Mouse (Mus musculus): ENCODE data around the gene Sparc.

The Sparc gene

DNA sequence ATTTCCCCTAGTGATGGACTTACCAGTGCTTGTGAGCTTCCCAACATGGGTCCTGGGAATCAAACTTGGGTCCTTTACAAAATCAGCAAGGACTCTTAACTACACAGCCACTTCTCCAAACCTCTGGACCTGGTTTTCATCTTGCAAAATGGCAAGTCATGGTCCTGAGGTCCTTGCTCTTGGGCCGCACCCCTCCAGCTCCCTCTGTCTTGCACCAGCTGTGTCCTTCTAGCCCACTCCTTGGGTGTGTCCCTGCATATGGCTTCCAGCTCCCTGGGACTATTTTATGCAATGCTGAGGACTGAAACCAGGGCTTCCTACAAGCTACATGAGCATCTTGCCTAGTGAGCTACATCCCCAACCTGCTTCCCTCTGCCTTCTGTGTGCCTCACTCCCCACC lies at the start of gene Sparc:
Gene Sparc (minus strand): TSS at position 206 of the 400 bp plus-strand sequence.
- DNase-seq (ENCODE audit: low spot score) = no peak

DNA sequence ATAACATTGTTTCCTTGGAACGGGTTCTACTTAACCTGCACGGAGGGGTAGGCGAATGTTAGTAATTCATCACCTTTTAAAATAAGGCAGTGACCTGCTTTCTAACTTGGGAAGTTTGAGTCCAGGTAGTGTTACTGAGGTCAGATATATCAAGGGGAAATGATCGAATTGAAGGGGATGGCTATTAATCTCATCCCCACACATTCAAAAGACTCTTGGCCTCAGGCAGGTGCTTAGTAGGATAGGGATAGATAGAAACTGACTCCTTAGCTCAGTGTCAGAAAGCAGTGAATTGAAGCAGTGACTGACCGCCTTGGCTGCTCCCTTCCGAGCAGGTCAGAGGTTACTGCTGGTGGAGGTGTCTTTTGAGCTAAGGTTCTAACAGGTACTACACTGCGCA lies 48.5 kb upstream of the Sparc start:
- DNase-seq (ENCODE audit: low spot score) = no peak

DNA sequence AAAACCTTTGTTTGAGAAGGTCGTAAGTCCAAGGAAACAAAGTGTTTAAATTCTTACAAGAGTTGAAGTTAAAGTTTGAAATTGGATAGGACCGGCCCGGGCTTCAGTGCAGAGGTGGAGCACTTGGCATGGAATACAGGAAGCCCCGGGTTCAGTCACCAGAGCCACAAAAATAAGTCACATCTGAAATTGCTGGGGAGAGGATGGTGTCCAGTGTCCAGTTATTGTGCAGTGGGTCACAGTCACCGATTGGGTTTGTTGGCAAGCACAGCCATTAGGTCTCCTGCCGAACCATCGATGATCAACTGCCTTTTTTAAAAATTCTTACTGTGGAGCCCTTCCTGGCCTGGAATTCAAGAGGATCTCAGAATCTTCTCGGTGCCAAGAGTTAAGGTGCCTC lies 47.8 kb upstream of the Sparc start:
- DNase-seq (ENCODE audit: low spot score) = no peak

DNA sequence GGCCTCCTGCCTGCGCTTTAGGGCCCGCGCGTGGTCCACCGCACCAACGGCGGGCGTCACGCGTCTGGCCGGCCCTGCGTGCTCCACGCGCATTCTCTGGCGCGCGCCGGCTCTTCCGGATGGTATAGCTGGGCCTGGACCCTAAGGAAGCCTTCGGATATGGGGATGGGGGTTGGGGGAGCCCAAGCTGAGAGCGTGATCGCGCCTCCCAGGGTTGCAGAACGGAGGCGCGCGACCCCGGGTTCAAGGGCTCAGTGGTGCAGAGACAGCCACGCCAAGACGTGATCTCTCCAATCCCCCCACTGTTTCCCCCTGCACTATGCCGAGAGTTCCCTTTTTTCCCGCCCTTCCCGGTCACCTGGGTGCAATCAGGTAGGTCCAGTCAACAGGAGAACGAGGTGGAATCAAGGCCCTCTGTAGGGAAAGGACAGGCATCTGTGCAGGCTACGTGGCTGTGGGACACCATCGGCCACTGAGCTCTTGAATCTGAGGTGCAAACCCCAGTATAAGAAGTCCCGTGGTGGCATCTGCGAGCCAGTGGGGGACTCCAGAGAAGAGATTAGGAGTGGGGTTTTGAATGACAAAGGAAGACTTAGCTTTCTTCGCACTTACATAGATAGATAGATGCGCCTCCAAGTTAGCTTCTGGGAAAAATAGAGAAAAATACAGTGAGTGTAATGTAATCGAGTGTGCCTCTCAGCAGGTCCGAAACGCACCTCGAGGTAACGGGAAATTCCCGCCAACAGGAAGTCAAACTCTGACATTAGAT lies 47.1 kb upstream of the Sparc start:
- DNase-seq (ENCODE audit: low spot score) = peak; percentile 26

DNA sequence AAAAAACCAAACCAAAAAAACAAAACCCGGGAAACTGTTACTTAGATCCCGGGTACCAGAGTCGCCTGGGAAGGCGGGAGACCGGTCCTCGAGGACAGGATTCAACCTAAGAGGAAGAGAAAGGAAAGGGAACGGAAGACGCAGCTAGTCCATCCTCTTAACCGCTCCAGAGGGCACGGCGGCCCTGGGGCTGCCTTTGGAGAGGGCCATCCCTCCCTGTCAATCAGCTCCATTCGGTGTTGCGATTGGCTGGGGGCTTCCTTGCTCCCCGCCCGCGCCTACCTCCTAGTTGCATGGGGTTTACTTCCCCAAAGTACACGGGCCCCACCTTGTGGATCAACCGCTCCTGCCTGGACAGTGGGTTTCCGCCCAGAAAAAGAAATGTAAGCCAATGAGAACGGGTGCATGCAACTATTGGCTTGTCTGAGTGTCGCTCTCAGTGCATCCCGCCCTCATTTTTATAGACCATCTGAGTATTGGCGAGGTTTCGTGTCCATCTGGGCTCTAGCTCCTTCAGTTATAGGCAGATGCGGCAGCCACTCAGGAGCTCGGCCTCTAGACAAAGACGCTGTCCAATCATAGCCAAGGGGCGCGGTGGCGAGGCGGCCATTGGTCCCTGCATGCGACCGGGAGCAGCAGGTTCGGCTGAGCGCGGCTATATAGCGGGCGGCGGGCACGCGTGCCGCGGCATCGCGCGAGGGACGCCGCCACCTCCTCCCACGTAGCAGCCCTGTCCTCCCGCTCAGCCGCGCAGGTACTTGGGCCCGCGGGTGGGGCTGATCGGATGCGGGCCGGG lies 46.3 kb upstream of the Sparc start, which contains the start of gene G3bp1:
Gene G3bp1 (plus strand): TSS at position 638 of the 796 bp plus-strand sequence.
- peak; percentile 99 for DNase-seq (ENCODE audit: low spot score)

DNA sequence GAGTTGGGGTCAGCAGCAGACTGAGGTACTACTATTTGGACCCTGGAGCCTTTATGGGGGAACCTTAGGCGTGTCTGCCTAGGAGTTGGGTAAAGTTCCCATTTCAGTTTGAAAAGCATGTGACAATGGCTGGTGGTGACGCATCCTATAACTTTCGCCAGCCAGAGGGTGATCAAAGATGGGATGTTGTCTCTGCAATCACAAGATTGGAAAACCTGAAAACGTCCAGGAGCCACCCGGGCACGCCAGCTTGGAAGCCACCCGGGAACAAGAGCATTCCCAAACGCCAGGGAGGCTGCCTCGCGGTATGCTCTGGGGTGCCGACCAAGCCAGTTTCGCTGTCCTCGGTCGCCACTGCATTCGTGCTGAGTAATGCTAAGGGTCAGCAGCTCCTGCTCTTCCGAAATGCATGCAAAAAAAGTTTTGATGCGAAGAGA lies 45.6 kb upstream of the Sparc start:
- no peak for DNase-seq (ENCODE audit: low spot score)

DNA sequence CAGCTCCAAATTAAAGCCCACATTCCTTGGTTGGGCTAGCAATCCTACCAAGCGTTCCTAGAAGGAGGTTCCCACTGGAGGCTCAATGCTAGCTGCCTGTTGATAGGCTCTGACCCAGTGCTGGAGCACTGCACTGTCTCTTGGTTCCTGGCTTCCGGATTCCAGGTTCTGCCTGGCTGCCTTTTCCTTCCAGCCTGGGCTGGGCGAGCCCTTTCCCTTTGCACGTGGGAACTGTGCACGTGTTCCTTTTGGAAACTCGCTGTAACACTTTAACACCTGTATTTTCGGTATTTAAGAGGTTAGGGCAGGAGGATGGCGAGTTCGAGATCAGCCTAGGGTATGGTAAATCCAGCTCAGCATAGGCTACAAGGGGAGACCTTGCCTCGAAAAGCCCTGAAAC lies 45.0 kb upstream of the Sparc start:
- no peak for DNase-seq (ENCODE audit: low spot score)

DNA sequence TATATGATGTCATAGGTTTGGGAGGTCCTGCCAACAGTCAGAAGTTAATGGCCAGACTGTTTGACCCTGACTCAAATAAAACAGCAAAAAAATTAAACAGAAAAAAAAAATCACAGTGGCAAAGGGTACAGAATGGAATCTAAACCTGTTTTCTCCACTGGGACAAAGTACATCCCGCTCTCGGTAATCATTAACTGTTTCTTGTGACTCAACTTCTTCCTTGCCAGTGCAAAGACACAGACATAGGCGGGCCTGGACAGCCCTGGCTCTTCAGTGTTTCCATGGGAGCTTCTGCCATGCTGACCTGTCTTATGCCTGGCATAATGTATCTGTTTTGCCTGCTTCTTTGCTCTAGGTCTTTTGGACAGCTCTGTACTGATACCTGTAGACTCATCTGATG lies 42.2 kb upstream of the Sparc start:
- DNase-seq (ENCODE audit: low spot score) = no peak

DNA sequence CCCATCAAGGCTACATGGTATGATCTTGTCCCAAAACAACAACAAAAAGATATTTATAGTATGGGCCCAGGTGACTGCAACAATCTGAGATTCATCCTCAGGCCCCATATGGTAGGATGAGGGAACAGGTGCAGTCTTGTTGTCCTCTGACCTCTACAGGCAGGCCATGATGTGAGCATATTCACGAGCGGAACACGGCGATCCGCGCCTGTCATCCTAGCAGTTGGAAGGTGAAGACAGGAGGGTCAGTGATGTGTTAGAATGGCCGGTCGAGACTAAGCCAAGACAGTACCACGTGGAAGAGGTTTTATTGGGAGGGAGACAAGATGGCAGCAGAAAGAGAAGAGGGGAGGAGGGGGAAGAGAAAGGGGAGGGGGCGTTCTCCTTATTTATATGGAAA lies 41.7 kb upstream of the Sparc start:
- DNase-seq (ENCODE audit: low spot score) = no peak

DNA sequence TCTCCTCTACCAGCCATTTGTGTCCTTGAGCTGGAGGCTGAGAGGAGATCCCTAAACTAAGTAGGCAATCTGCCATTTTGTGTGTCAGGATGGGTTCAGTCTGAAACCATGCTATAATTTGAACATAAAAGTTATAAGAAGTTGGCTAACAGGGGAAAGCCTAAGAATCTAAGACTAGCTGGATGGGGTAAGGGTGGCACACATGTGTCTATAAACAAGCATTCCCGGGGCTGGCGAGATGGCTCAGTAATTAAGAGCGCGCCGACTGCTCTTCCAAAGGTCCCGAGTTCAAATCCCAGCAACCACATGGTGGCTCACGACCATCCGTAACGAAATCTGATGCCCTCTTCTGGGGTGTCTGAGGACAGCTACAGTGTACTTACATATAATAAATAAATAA lies 39.2 kb upstream of the Sparc start:
- DNase-seq (ENCODE audit: low spot score) = no peak

DNA sequence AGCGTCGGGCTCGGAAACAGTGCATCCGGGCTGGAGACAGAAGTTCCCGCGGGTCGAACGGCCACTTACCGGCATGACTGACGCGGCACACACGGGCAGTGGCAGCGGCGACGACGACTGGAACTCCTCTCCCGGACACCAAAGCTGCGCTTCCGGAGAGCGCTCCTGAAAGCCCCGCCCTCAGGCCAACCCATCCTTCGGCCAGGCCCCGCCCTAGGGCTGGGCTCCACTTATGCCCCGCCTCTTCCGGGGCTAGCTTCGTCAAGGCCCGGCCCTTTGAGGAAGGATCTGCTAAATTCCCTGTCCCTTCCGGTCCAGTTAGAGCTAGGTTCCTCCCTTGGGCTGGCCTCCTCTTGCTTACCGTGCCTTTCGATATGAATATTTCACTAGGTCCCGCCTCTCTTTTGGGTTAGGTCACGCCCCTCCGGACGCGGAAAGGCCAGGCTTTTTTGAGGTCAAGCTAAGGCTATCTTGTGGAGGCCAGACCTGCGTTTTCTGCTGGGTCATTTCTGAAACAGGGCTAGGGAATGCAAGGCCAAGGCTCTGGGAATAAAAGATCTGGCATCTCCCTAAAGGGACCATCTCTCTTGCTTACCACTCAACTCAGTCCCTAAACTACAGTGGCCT lies 38.1 kb upstream of the Sparc start, which contains the start of gene Atox1:
Gene Atox1 (minus strand): TSS at position 221 of the 627 bp plus-strand sequence.
- DNase-seq (ENCODE audit: low spot score) = peak; percentile 96

DNA sequence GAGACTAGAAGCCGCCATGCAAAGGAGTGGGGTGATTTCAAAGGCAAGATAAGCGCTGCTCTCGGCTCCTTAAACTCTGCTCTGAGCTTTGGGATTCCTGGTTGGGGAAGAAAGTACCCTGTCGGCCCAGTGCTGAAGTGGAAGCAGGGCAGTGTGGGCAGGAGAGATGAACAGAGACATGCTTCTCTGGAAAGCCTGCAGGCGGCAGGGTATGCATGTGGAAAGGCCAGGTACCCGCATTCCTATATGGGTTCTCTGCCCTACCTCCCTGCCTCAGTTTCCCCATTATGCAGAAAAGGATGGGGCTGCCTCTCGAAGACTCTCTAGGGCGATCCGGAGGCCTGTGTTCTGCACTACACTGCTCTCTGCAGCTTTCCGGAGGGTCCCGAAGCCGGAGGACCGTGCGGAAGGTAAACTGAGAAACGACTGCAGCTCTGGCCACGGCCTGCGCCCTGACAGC lies 37.6 kb upstream of the Sparc start:
- DNase-seq (ENCODE audit: low spot score) = no peak

DNA sequence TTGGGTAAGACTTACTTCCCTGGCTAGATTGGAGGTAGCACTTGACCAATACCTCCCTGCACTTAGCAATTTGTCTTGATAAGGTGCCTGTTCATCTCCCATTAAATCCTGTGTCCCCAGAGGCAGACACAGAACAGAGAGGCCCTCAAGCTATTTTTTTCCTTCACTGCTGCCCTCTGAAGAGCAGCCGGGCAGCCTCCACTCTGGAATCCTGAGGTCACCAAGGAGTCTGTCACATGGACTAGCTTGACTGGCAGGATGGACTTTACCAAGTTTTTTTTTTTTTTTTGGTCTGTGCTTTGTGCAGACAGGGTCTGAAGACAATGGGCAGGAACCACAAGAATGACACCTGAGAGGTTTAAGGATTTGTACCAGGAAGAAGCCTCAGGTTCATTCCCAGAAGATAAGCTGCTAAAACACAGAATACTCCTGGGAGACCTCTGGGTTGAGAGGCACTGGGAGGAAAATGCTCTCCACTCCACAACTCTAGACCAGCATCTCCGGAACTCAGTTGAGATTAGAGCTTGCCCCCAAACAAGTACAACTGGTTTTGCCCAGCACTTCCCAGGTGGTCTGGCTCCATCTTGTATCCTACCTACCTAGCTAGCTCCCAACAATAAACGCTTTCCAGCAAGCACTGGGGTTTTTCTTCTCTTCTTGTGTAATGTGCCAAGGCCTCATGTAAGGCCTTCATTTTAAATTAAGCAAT lies 37.0 kb upstream of the Sparc start:
- no peak for DNase-seq (ENCODE audit: low spot score)

DNA sequence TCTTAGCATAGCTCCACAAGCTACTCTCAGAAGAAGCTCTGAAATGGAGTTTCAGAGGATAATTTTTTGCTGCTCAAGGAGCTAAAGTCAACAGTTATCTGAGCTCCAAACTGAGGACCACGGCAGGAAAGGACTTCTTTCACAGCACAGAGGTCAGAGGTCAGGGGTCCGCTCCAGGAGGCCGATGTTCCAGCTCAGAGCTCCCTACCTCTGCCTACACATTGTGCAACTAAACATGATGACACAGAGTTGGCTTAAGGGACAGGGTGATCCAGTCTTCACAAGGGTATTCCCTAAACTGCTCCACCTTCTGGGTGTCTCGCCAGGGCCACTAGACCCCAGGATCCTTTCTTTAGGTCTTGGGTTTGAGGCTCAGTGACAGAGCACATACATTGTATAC lies 35.5 kb upstream of the Sparc start:
- DNase-seq (ENCODE audit: low spot score) = no peak

DNA sequence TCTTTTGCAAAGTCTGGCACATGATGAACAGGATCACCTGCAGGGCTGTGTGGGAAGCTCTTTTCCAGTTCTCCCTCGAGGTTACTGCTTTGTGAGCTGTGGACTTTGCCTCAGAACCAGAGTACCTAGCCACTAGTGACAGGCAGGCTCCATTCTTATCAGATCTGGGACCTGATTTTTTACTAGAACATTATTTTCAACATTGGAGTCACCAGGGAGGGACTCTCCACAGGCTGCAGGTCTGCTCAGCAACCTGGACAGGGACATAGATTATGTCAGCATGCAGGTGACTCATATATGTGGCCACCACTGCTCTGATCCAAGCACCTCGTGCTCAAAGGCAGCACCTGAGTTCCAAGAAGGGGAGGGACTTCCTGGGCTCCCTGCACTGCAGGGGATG lies 32.2 kb upstream of the Sparc start:
- no peak for DNase-seq (ENCODE audit: low spot score)

DNA sequence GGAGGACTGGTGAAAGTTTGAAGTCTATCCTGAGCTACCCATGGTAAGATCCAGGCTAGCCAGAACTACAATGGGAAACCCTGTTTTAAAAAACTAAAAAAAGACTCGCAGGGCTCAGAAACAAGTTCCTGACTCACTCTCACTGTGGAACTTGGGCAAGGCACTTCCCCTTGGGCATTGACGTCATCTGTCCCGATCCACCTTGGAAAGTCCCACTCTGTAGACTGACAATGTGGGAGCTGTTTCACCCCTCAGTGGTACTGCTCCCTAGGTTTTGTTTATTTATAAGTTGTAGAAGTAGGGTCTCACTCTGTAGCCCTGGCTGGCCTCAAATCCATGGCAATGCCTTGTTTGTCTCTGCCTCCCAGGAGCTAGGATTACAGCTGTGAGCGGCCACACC lies 30.7 kb upstream of the Sparc start:
- DNase-seq (ENCODE audit: low spot score) = no peak

DNA sequence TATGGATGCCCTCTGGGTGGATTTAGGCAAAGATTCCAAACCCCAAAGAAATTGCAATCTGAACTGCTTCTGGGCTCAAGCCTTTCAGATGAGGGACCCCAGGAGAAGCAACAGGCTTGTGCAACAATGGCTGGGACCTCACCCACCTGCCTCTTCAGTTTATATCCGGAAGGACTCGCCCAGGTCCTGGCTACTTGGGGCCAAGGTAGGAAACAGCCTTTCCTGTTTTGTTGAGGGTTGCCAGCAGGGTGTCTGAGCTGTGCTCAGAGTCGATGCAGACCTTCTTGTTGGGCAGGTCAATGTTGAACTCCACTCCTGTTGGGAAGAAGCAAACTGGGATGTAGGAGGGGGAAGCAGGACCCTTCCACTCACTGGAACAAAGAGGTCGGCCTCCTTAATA lies 27.3 kb upstream of the Sparc start:
- no peak for DNase-seq (ENCODE audit: low spot score)

DNA sequence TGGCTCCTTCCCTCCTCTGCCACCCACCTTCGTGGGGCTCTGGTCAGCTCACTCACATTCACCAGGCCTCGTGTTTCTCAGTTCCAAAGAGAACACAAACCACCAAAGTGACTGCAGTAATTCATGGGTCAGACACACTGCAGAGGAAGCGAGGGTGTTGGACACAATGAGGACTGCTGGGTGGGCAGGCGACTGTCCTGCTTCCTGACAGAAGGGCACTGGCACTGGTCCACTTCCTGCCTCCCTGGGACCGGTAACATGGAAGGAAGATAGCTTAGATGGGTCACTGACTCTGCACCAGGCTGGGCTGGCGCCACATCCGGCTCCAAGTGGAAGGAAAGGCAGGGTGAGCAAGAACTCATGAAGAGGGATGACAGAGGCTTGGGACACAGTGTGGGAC lies 26.5 kb upstream of the Sparc start:
- DNase-seq (ENCODE audit: low spot score) = no peak

DNA sequence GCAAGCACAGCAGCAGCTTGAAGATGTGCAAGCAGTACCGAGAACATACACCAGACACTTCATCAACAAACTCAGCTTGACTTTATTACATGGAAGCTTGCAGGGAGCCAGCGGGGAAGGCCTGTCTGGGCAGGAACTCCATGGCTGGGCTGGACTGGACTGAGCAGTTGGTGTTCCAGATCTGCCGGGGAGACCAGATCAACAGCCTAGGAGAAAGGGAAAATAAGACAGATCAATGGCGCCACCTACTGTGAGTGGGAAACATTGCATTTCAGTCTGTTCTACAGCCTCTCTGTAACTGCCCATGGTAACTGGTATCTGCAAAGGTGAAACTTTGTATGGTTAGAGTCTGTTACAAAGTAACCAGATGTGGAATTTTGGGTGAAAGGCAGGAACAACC lies 23.6 kb upstream of the Sparc start:
- peak; percentile 91 for DNase-seq (ENCODE audit: low spot score)

DNA sequence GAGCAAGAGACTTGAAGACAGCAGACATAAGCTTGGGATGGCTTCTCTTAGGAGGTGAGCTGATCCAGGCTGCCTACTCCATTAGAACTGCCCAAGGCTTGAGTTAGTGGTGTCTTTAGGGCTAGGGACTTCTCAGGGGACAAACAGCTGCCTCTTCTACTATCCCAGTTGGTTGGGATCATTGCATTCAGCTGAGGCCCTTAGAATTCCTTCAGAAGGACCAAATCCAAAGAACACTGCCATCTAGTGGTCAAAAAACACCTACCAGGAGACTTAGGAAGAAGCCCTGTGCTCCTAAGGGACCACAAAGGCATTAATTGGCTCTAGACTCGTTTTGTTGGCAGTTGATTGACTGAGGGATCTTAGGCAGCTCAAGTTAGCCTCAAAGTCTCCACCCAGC lies 21.8 kb upstream of the Sparc start:
- peak; percentile 88 for DNase-seq (ENCODE audit: low spot score)

DNA sequence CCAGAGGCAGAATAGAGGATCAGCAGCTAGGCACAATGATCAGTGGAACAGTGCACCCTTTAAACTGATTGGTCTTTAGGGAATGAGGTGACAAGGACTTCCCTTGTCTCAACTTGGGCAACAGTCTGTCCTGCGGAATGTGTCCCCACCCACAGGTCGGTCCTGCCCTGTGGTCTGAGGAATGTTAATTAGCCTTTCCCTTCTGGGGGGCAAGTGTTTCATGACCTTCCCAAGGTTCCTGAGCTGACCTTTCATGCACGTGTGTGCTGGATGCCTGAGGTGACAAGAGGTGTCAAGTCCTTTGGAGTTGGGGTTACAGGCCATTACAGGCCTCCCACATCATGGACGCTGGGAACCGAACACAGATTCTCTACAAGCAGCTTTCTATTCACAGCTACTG lies 16.7 kb upstream of the Sparc start:
- no peak for DNase-seq (ENCODE audit: low spot score)

DNA sequence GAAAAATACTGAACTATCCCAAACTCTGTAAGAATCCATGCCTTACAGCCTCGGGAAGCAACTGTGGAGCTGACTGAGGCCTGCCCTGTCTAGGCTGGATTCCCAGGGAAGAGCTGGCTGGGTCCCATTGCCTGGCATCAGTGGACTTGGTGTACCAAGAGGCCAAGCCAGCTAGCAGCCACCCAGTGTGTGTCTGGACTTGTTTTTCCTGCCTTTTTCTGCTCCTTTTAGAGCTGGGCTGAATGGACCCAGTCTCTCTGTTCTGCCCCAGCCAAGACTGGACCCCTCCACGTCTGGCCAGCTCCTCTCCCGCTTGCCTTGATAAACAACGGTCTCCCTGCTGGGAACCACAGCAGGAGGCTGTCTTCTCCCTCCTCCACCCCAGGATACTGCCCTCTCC lies 15.0 kb upstream of the Sparc start:
- no peak for DNase-seq (ENCODE audit: low spot score)

Data from embryo, embryonic 10 days (tissue).